Mouse (Mus musculus) MEL (cell line): Measurements from ENCODE around the gene Mipol1. TPM values are rescaled to one million over a fixed set of nuclear protein-coding genes. Genes with fewer than 3 reads are reported as not detected.

Source experiments
- DNase-seq: peaks from one replicate; pipeline ENCODE4 v3.0.0; 2011; ENCODE audit warnings: low read depth, low spot score
- H3K27ac ChIP-seq: 2 replicates; pipeline ENCODE4 v1.5.1; 2012; ENCODE audit warnings: low read depth, mild to moderate bottlenecking, control low read depth, low read length, moderate library complexity; ENCODE audit not compliant: control insufficient read depth
- H3K27me3 ChIP-seq, 2 experiments: fragments of 150-350 bp in 1 of 2; sonication (generic) in 1 of 2; 2 replicates each; pipeline ENCODE4 v1.6.1; 2012; ENCODE audit warnings: low read length in 2 of 2, mild to moderate bottlenecking in 2 of 2, improper control_type of control experiment in 1 of 2, moderate library complexity in 1 of 2; ENCODE audit not compliant: insufficient read depth in 2 of 2, control insufficient read depth in 1 of 2
- H3K36me3 ChIP-seq, 2 experiments: 2 replicates each; pipeline ENCODE4 v1.6.1; 2012 to 2014; ENCODE audit warnings: low read length in 2 of 2, improper control_type of control experiment in 1 of 2, inconsistent platforms in 1 of 2, mild to moderate bottlenecking in 1 of 2; ENCODE audit not compliant: insufficient read depth in 2 of 2, control insufficient read depth in 1 of 2
- H3K4me1 ChIP-seq, 2 experiments: fragments of 150-350 bp in 1 of 2; sonication (generic) in 1 of 2; 2 replicates each; pipeline ENCODE4 v1.6.1; 2012; ENCODE audit warnings: low read length in 2 of 2, improper control_type of control experiment in 1 of 2, mild to moderate bottlenecking in 1 of 2; ENCODE audit not compliant: insufficient read depth in 2 of 2, control insufficient read depth in 1 of 2
- H3K4me3 ChIP-seq, 2 experiments: fragments of 150-350 bp in 1 of 2; sonication (generic) in 1 of 2; 2 replicates each; pipeline ENCODE4 v1.5.1; 2012; ENCODE audit warnings: low read depth in 2 of 2, low read length in 2 of 2, mild to moderate bottlenecking in 2 of 2, moderate library complexity in 2 of 2, control low read depth in 1 of 2, improper control_type of control experiment in 1 of 2; ENCODE audit not compliant: control insufficient read depth in 1 of 2, insufficient read depth in 1 of 2
- H3K79me2 ChIP-seq: 2 replicates; pipeline ENCODE4 v1.6.1; 2012; ENCODE audit warnings: mild to moderate bottlenecking, low read length, moderate library complexity; ENCODE audit not compliant: control insufficient read depth, poor library complexity, insufficient read depth
- H3K9ac ChIP-seq: 2 replicates; pipeline ENCODE4 v1.6.1; 2012; ENCODE audit warnings: low read depth, mild to moderate bottlenecking, control low read depth, low read length, moderate library complexity; ENCODE audit not compliant: control insufficient read depth, poor library complexity, severe bottlenecking
- H3K9me3 ChIP-seq: fragments of 150-350 bp; sonication (generic); replicated peaks from 2 replicates; pipeline ENCODE4 v1.6.1; 2012; ENCODE audit warnings: mild to moderate bottlenecking, low read length, improper control_type of control experiment, moderate library complexity; ENCODE audit not compliant: insufficient read depth
- CHD2 ChIP-seq: IDR thresholded peaks from 2 replicates; pipeline ENCODE4 v1.6.1; 2011; ENCODE audit warnings: low read length, improper control_type of control experiment
- E2F4 ChIP-seq: IDR thresholded peaks from 2 replicates; pipeline ENCODE4 v1.6.1; 2011; ENCODE audit warnings: low read depth, low read length, improper control_type of control experiment, borderline replicate concordance
- ELF1 ChIP-seq: IDR thresholded peaks from 2 replicates; pipeline ENCODE4 v1.6.1; 2014; ENCODE audit warnings: low read depth, mild to moderate bottlenecking, inconsistent platforms, low read length, improper control_type of control experiment, moderate library complexity
- EP300 ChIP-seq, 2 experiments: IDR thresholded peaks; 2 replicates each; pipeline ENCODE4 v1.6.1; 2011; ENCODE audit warnings: improper control_type of control experiment in 2 of 2, low read length in 2 of 2, low read depth in 1 of 2, mild to moderate bottlenecking in 1 of 2
- ETS1 ChIP-seq: IDR thresholded peaks from 2 replicates; pipeline ENCODE4 v1.6.1; 2012; ENCODE audit warnings: low read depth, mild to moderate bottlenecking, inconsistent platforms, low read length, improper control_type of control experiment, moderate library complexity
- GABPA ChIP-seq: IDR thresholded peaks from 2 replicates; pipeline ENCODE4 v1.6.1; 2012; ENCODE audit warnings: low read depth, mild to moderate bottlenecking, inconsistent platforms, low read length, improper control_type of control experiment, moderate library complexity
- JUND ChIP-seq: IDR thresholded peaks from 2 replicates; pipeline ENCODE4 v1.6.1; 2011; ENCODE audit warnings: low read depth, mild to moderate bottlenecking, improper control_type of control experiment, low read length
- KAT2A ChIP-seq: conservative IDR thresholded peaks from 2 replicates; pipeline ENCODE4 v1.6.1; 2012; ENCODE audit warnings: low read depth, low read length, improper control_type of control experiment, inconsistent platforms
- MAZ ChIP-seq: IDR thresholded peaks from 2 replicates; pipeline ENCODE4 v1.6.1; 2012; ENCODE audit warnings: low read depth, mild to moderate bottlenecking, inconsistent platforms, low read length, improper control_type of control experiment
- MXI1 ChIP-seq: IDR thresholded peaks from 2 replicates; pipeline ENCODE4 v1.6.1; 2011; ENCODE audit warnings: mild to moderate bottlenecking, low read depth, low read length, improper control_type of control experiment
- MYB ChIP-seq: IDR thresholded peaks from 2 replicates; pipeline ENCODE4 v1.6.1; 2011; ENCODE audit warnings: mild to moderate bottlenecking, low read depth, low read length, improper control_type of control experiment
- NELFE ChIP-seq: IDR thresholded peaks from 2 replicates; pipeline ENCODE4 v1.6.1; 2011; ENCODE audit warnings: low read depth, low read length, improper control_type of control experiment
- NRF1 ChIP-seq: IDR thresholded peaks from 2 replicates; pipeline ENCODE4 v1.6.1; 2014; ENCODE audit warnings: low read depth, mild to moderate bottlenecking, inconsistent platforms, low read length, improper control_type of control experiment, moderate library complexity; ENCODE audit not compliant: poor library complexity, insufficient read depth, severe bottlenecking
- POLR2A ChIP-seq, 2 experiments: IDR thresholded peaks; 2 replicates each; pipeline ENCODE4 v1.6.1; 2011 to 2012; ENCODE audit warnings: low read length in 2 of 2, mild to moderate bottlenecking in 2 of 2, control low read depth in 1 of 2, improper control_type of control experiment in 1 of 2, low read depth in 1 of 2, moderate library complexity in 1 of 2; ENCODE audit not compliant: control insufficient read depth in 1 of 2, insufficient read depth in 1 of 2, poor library complexity in 1 of 2
- POLR2AphosphoS2 ChIP-seq: IDR thresholded peaks from 2 replicates; pipeline ENCODE4 v1.6.1; 2011; ENCODE audit warnings: low read length, improper control_type of control experiment
- POLR2AphosphoS5 ChIP-seq: IDR thresholded peaks from 2 replicates; pipeline ENCODE4 v1.6.1; 2012; ENCODE audit warnings: low read depth, borderline replicate concordance, mild to moderate bottlenecking, inconsistent platforms, low read length, moderate library complexity, mixed read lengths
- SIN3A ChIP-seq: IDR thresholded peaks from 2 replicates; pipeline ENCODE4 v1.6.1; 2012; ENCODE audit warnings: low read length, improper control_type of control experiment, inconsistent platforms
- SMC3 ChIP-seq: IDR thresholded peaks from 2 replicates; pipeline ENCODE4 v1.6.1; 2011; ENCODE audit warnings: low read depth, low read length, improper control_type of control experiment
- TBP ChIP-seq: IDR thresholded peaks from 2 replicates; pipeline ENCODE4 v1.8.0; 2011; ENCODE audit warnings: low read depth, low read length, improper control_type of control experiment
- TCF12 ChIP-seq: IDR thresholded peaks from 2 replicates; pipeline ENCODE4 v1.6.1; 2014; ENCODE audit warnings: low read depth, mild to moderate bottlenecking, inconsistent platforms, low read length, improper control_type of control experiment, moderate library complexity
- USF1 ChIP-seq: IDR thresholded peaks from 2 replicates; pipeline ENCODE4 v1.6.1; 2014; ENCODE audit warnings: low read depth, mild to moderate bottlenecking, inconsistent platforms, low read length, improper control_type of control experiment, moderate library complexity
- ZNF384 ChIP-seq: IDR thresholded peaks from 2 replicates; pipeline ENCODE4 v1.6.1; 2012; ENCODE audit warnings: low read depth, mild to moderate bottlenecking, inconsistent platforms, low read length, improper control_type of control experiment
- polyA plus RNA-seq, 2 experiments: library from polyadenylated mRNA; stranded (reverse) in 1 of 2; unstranded in 1 of 2; fragments of >175 nt in 1 of 2; fragments of >200 nt in 1 of 2; gene quantifications; 2 replicates each; pipeline versions ENCODE4 v1.2.1 to v1.2.4; 2012; ENCODE audit warnings: low replicate concordance in 2 of 2, low read depth in 1 of 2; ENCODE audit not compliant: insufficient read length in 2 of 2, insufficient read depth in 1 of 2, missing spikeins in 1 of 2
- total RNA-seq: library from RNA; depleted of rRNA; stranded (reverse); fragments of 300-350 nt; gene quantifications from 2 replicates; pipeline ENCODE4 v1.2.3, GENCODE M21; 2012

Mipol1 gene
- total and polyA plus RNA-seq, 3 experiments, result 4.0 to 8.3 TPM; not detected in 1

DNA sequence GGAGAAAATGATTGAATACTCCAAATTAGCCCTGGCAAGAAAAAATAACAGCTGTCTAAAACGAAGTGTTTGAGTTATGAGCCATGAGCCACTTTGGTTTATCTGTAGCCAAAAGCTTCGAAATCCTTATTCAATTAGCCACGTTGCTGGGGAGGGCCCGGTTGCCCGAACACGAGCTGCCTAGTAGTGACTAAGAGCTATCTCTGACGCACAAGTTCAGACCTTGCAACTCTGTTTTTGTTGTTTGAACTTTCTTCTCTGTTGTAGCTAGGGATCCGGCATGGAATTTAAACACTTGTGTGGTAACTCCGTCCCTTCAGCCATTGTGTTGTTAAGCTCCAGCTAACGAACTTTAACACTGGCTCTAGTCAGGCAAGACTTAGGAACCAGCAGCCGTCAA is 278.7 kb downstream of the Mipol1 start:
- TF ChIP-seq SIN3A, result no peak
- TF ChIP-seq NELFE, result no peak
- no peak for TF ChIP-seq JUND
- TF ChIP-seq USF1, result no peak
- no peak for TF ChIP-seq TCF12
- no peak for TF ChIP-seq E2F4
- no peak for TF ChIP-seq MYB
- TF ChIP-seq POLR2A (IDR thresholded peaks at IDR 0.05; ENCODE audit: control insufficient read depth in 1 of 2, insufficient read depth in 1 of 2, low read depth in 1 of 2, low read length in 2 of 2, poor library complexity in 1 of 2), result no peak
- no peak for TF ChIP-seq CHD2
- TF ChIP-seq MAZ, result no peak
- TF ChIP-seq ZNF384, result no peak
- TF ChIP-seq EP300 (IDR thresholded peaks at IDR 0.05; ENCODE audit: low read depth in 1 of 2, low read length in 2 of 2), result no peak
- no peak for TF ChIP-seq ETS1
- TF ChIP-seq, all 39 proteins: peak for 0
- Histone ChIP-seq H3K4me3 (no peak overlapping the region), H3K9me3 (no peaks in the 10 kb centered on the region), H3K4me1 (no peaks in the 10 kb centered on the region), H3K27ac (no peak overlapping the region), H3K79me2 (no peaks in the 10 kb centered on the region), H3K27me3 (no peaks in the 10 kb centered on the region), H3K36me3 (no peaks in the 10 kb centered on the region), H3K9ac (no peak overlapping the region)
- DNase-seq, result no peak

DNA sequence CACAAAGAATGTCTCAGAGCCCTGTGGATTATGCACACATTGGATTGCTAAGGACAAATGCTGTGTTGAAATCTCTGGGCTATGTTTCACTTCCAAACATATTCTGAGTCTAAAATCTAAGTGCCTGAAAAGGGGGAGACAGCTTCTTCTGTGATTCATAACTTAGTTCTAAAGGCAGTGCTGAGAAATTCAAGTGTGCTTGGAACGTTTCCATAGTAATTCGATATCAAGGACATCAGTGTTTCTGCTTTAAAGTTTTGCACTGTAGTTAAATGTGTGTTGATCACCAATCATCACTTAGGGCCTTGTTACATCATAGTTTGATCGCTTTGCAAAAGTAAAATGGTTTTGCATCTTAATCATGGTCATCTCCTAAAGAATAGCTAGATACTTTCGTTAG is 279.5 kb downstream of the Mipol1 start:
- Histone ChIP-seq H3K27ac (no peak overlapping the region), H3K27me3 (no peaks in the 10 kb centered on the region), H3K9ac (no peak overlapping the region), H3K4me1 (no peaks in the 10 kb centered on the region), H3K36me3 (no peaks in the 10 kb centered on the region), H3K79me2 (no peaks in the 10 kb centered on the region), H3K9me3 (no peaks in the 10 kb centered on the region), H3K4me3 (no peak overlapping the region)
- DNase-seq, result no peak
- no peak for TF ChIP-seq ELF1
- TF ChIP-seq EP300 (IDR thresholded peaks at IDR 0.05; ENCODE audit: low read depth in 1 of 2, low read length in 2 of 2), result no peak
- TF ChIP-seq MXI1, result no peak
- TF ChIP-seq GABPA, result no peak
- no peak for TF ChIP-seq TBP
- no peak for TF ChIP-seq MAZ
- TF ChIP-seq KAT2A, result no peak
- no peak for TF ChIP-seq POLR2AphosphoS5
- no peak for TF ChIP-seq TCF12
- TF ChIP-seq SMC3, result no peak
- no peak for TF ChIP-seq NRF1
- TF ChIP-seq ETS1, result no peak
- no peak for TF ChIP-seq POLR2AphosphoS2
- no peak for TF ChIP-seq POLR2A (IDR thresholded peaks at IDR 0.05; ENCODE audit: control insufficient read depth in 1 of 2, insufficient read depth in 1 of 2, low read depth in 1 of 2, low read length in 2 of 2, poor library complexity in 1 of 2)
- no peak for TF ChIP-seq ZNF384
